Mouse (Mus musculus) bone marrow macrophage, adult 2 months (primary cell): Measurements from ENCODE around the gene Hsdl1. TPM values are rescaled to one million over a fixed set of nuclear protein-coding genes. Genes with fewer than 3 reads are reported as not detected.

ENCODE experiments used
- H3K27ac ChIP-seq: 2 replicates; pipeline ENCODE4 v1.5.1; 2012; ENCODE audit warnings: low read depth, low read length; ENCODE audit not compliant: insufficient read depth
- H3K4me1 ChIP-seq: 2 replicates; pipeline ENCODE4 v1.6.1; 2012; ENCODE audit warnings: low read length; ENCODE audit not compliant: control insufficient read depth, insufficient read depth
- H3K4me3 ChIP-seq: 2 replicates; pipeline ENCODE4 v1.5.1; 2012; ENCODE audit warnings: mild to moderate bottlenecking, low read length, moderate library complexity; ENCODE audit not compliant: insufficient read depth
- CTCF ChIP-seq: IDR thresholded peaks from 2 replicates; pipeline ENCODE4 v1.5.1; 2012; ENCODE audit warnings: low read depth, mild to moderate bottlenecking, low read length, moderate library complexity
- POLR2A ChIP-seq: IDR thresholded peaks from 2 replicates; pipeline ENCODE4 v1.6.1; 2012; ENCODE audit warnings: mild to moderate bottlenecking, low read depth, low read length, borderline replicate concordance
- polyA plus RNA-seq: library from polyadenylated mRNA; stranded (reverse); fragments of >200 nt; gene quantifications from 2 replicates; pipeline ENCODE4 v1.2.4, GENCODE M21; 2012; ENCODE audit not compliant: missing spikeins, insufficient read depth, insufficient read length

Hsdl1 gene
- polyA plus RNA-seq, 1 experiment: 30.7 TPM

GRCm38 (mm10) chr8:119615096-119615495 is 40.1 kb upstream of the Hsdl1 start:
- Histone ChIP-seq H3K4me1 (no peaks in the 10 kb centered on the region), H3K27ac (no peak overlapping the region), H3K4me3 (no peak overlapping the region)
- no peak for TF ChIP-seq POLR2A
- TF ChIP-seq CTCF: no peak

GRCm38 (mm10) chr8:119612471-119612870 is 37.5 kb upstream of the Hsdl1 start, which contains the start of gene Adad2:
Gene Adad2, plus strand, starts transcription at chr8:119612747.
- Histone ChIP-seq H3K4me3 (no peak within 1 kb of the TSS), H3K27ac (no peak within 1 kb of the TSS), H3K4me1 (no peaks in the 10 kb centered on the region)
- TF ChIP-seq CTCF (no peak), POLR2A (no peak)

GRCm38 (mm10) chr8:119606224-119606623 is 31.2 kb upstream of the Hsdl1 start:
- no peak for TF ChIP-seq POLR2A
- TF ChIP-seq CTCF: no peak
- peaks cover 7% of the 10 kb centered on the region for H3K4me1 ChIP-seq
- H3K27ac ChIP-seq: no peak overlapping the region
- H3K4me3 ChIP-seq: no peak overlapping the region

- Histone ChIP-seq H3K4me1 (peaks cover 7% of the 10 kb centered on the region), H3K27ac (peak within 1 kb of the TSS; percentile 53), H3K4me3 (peak within 1 kb of the TSS; percentile 86)
- TF ChIP-seq POLR2A (no peak), CTCF (peak; percentile 29; the same call in 1 of the 2 replicates)
Measured at GRCm38 (mm10) chr8:119604996-119605395, 30.0 kb upstream of the Hsdl1 start, which contains the start of gene Taf1c. Gene Taf1c, minus strand, starts transcription at chr8:119605222.

GRCm38 (mm10) chr8:119604398-119604803 is 29.4 kb upstream of the Hsdl1 start:
- Histone ChIP-seq H3K4me1 (peaks cover 7% of the 10 kb centered on the region), H3K4me3 (peak overlapping the region; percentile 86), H3K27ac (no peak overlapping the region)
- TF ChIP-seq POLR2A (no peak), CTCF (no peak)

GRCm38 (mm10) chr8:119603771-119604170 is 28.8 kb upstream of the Hsdl1 start:
- H3K4me1 ChIP-seq: peaks cover 7% of the 10 kb centered on the region
- TF ChIP-seq POLR2A: no peak
- TF ChIP-seq CTCF: no peak
- peak overlapping the region; percentile 86 for H3K4me3 ChIP-seq
- H3K27ac ChIP-seq: no peak overlapping the region

GRCm38 (mm10) chr8:119591456-119591855 is 16.5 kb upstream of the Hsdl1 start:
- Histone ChIP-seq H3K4me1 (no peaks in the 10 kb centered on the region), H3K27ac (no peak overlapping the region), H3K4me3 (no peak overlapping the region)
- TF ChIP-seq CTCF (no peak), POLR2A (no peak)

GRCm38 (mm10) chr8:119590348-119590747 is 15.4 kb upstream of the Hsdl1 start:
- no peak overlapping the region for H3K27ac ChIP-seq
- TF ChIP-seq POLR2A (no peak), CTCF (no peak)
- no peaks in the 10 kb centered on the region for H3K4me1 ChIP-seq
- H3K4me3 ChIP-seq: no peak overlapping the region

GRCm38 (mm10) chr8:119588844-119589243 is 13.9 kb upstream of the Hsdl1 start:
- TF ChIP-seq CTCF (no peak), POLR2A (no peak)
- Histone ChIP-seq H3K4me1 (no peaks in the 10 kb centered on the region), H3K27ac (no peak overlapping the region), H3K4me3 (no peak overlapping the region)

GRCm38 (mm10) chr8:119588321-119588720 is 13.3 kb upstream of the Hsdl1 start:
- H3K27ac ChIP-seq: no peak overlapping the region
- no peak overlapping the region for H3K4me3 ChIP-seq
- TF ChIP-seq CTCF: no peak
- TF ChIP-seq POLR2A: no peak
- no peaks in the 10 kb centered on the region for H3K4me1 ChIP-seq

GRCm38 (mm10) chr8:119585901-119586300 is 10.9 kb upstream of the Hsdl1 start:
- Histone ChIP-seq H3K4me3 (no peak overlapping the region), H3K4me1 (no peaks in the 10 kb centered on the region), H3K27ac (no peak overlapping the region)
- TF ChIP-seq POLR2A (no peak), CTCF (no peak)
